Mouse (Mus musculus): Measurements from ENCODE around the gene Naaa.

Gene Naaa

DNA sequence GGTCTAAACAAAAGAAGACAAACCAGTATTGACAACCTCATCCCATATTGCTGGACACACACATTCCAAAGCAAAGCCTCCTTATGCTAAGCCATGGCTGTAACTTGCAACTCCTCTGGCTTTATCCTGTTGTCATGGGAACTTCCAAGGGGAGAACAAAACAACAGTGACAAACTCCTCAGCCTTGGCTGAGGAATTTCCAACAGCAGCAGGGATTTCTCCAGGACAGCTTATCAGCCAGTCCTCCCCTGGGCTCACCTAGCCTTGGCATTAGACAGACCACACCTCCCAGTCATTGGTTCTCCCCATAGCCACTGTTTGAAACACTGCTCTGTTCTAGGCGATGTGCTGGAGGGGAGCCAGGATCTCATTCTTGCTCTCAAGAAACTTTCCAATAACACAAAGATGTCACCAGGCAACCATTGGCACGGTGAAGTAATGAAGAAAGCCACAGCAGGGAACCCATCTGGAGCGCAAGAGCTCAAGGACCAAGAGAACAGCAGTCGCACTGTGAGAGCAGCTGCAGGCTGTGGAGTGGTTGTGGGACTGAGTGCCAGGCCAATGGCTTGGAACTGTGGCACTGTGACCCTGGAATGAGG, 14.1 kb downstream of the Naaa start:
- DNase-seq (ENCODE audit: low spot score in 2 of 2), result peak; percentile 57 to 67

DNA sequence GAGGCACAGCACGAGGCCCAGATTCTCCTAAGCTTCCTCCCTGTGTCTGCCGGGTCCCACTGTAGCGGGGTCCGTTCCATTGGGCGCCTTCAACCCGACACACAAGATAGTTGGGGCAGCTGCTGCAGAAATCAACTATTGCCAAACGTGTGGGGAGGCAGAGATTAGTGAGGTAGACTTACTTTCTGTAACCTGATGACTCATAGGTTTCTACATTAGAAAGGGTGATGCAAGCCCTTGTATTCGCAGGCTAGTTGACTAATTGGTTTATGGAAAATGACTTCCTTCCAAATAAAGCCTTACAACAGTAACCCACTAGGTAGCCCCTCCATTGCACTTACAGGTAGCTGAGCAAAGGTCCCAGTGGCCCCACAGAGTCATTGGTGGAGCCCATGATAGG, 15.3 kb downstream of the Naaa start:
- DNase-seq (ENCODE audit: low spot score in 2 of 2), result no peak

DNA sequence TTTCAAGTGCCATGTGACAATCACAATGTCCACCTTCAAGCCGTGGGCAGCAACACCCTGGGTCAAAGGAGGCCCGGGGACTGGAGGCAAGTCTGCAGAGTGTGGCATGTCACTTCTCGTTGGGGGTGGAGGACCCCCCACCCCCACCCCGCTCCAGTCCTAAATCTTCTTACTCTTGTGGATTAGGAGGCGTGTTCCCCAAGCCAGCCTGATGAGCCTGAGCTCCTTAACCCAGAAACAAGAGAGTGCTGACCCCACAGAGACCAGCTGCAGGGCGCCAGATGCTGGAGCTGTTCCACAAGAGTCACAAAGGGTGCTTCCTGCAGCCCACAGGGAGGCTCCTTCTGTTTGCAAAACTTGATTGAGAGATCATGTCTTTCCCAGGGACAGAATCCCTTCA, 21.8 kb downstream of the Naaa start, which contains the start of gene Ppef2:
Gene Ppef2 (minus strand): TSS at position 61 of the 400 bp plus-strand sequence.
- DNase-seq (ENCODE audit: low spot score in 2 of 2), result no peak

DNA sequence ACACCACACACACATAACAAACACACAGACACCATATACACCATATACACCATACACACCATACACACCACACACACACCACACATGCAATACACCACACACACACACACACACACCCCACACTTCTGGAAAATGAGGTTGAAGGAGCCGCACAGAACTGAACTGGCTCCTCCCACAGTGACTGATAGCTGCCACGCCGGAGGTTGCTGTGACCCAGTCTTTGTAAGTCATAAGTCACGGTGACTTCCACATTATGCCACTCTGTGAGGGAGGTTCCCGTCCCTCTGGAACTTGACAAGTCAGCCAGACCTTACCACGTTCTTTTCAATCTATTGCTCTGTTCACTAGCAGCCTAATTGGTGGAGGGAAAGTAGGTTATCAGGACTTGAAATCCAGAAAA, 23.5 kb downstream of the Naaa start:
- DNase-seq (ENCODE audit: low spot score in 2 of 2), result no peak

DNA sequence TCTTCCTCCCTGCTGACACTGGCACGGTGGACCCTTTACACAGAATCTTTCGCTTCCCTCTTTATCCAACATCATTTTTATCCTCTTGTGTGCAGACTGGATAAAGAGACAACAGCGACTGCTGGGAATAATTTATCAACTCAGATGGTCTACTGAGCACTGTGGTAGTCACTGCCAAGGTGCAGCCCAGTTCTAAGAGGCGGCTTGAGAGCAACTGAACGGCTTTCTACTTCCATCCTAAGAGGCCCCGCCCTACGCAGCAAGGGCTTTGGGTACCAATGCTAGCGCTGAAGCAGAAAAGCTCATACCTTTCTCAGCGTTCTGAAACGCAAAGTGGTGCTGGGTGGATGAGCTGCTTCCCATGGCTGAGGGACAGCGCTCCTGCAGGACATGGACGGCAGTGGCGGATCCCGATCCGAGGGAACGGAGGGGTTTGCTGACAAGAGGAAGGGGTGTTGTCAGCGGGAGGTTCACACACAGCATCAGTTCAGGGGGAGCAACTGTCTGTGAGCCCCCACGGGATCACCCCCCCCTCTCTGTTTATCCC, 25.1 kb downstream of the Naaa start:
- no peak for DNase-seq (ENCODE audit: low spot score in 2 of 2)

DNA sequence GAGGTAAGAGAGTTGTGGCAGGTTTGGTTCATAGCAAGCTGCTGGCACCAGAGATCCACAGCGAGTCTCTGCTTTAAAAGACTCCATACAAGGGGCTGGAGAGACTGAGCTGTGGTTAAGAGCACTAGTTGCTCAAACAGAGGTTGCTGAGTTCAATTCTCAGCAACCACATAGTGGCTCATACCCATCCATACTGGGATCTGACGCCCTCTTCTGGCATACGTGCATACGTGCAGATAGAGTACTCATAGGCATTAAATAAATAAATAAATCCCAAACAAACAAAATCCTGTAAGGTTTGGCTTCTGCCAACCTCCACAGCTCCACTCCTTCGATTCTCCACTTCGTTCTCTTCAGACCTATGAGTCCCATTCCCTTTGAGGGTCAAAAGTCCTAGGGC, 25.9 kb downstream of the Naaa start:
- no peak for DNase-seq (ENCODE audit: low spot score in 2 of 2)

DNA sequence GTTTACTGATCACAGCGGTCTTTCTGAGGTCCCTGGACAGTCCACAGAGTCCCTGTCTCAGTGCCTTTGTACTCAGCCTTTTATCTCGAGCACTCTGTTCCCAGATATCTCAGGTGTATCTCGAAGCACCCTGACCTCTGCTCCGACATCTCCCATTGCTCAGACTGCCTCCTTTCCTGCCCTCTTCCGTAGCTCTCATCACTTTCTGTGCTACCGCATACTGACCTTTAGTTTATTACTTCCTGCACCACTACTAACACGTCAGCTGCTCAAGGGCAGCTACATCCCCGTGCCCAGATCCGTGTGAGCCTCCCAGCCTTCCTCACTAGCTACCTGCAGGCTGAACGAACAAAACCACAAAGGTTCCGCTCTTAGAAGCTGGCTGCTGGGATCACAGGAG, 29.4 kb downstream of the Naaa start:
- DNase-seq (ENCODE audit: low spot score in 2 of 2), result no peak

DNA sequence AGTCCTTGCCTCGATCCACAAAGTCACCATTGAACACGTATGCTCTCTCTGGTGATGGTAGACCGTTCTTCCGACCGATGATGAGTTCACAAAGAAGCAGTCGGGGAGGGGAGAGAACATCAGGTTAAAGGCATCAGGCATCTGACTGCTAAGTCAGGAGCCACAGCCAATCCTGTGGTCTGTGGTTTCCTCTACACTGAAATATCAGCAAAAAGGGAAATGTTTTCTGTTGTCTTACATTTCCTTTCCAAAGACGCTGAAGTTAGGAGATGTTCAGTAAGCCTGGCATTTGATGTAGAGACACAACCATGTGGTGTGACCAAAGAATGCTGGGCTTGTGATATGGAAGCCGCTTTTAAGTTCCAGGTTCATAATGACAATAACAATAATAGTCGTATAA, 32.5 kb downstream of the Naaa start:
- DNase-seq (ENCODE audit: low spot score in 2 of 2), result no peak

DNA sequence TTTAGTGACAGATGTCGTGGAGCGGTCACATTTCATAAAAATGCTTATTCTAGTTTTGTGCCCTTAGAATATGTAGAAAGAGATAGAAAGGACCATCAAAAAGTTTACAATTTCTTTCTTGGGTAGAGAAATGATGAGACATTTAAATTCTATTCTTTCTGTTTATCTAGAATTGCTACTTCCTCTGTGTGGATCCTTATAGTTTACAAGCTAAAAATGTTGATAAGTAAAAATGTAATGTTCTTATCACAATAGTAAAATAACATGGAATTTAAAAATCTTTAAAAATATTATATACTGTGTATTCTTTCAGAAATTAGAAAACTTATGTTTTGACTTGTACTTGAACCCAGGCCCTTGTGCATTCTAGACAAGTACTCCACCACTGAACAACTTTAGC, 33.1 kb downstream of the Naaa start:
- DNase-seq (ENCODE audit: low spot score in 2 of 2), result no peak

DNA sequence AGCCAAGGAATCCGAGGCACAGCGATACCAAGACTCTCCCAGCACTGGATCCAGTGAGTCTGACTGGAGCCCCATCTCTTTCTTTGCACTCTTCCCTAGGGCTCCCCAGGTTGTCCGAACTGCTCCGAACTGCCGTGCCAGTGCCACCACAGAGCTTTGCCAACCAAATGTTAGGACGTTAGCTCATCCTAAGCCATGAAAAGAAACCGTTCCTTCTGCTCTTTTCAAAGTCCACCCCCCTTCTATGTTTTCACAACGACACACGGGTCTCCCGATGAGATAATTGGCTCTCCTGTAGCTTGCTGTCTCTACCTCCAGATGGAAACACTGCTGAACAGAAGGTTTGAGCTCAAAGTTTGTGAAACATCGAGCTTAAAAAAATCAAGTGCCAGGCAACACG, 37.2 kb downstream of the Naaa start:
- DNase-seq (ENCODE audit: low spot score in 2 of 2), result no peak

DNA sequence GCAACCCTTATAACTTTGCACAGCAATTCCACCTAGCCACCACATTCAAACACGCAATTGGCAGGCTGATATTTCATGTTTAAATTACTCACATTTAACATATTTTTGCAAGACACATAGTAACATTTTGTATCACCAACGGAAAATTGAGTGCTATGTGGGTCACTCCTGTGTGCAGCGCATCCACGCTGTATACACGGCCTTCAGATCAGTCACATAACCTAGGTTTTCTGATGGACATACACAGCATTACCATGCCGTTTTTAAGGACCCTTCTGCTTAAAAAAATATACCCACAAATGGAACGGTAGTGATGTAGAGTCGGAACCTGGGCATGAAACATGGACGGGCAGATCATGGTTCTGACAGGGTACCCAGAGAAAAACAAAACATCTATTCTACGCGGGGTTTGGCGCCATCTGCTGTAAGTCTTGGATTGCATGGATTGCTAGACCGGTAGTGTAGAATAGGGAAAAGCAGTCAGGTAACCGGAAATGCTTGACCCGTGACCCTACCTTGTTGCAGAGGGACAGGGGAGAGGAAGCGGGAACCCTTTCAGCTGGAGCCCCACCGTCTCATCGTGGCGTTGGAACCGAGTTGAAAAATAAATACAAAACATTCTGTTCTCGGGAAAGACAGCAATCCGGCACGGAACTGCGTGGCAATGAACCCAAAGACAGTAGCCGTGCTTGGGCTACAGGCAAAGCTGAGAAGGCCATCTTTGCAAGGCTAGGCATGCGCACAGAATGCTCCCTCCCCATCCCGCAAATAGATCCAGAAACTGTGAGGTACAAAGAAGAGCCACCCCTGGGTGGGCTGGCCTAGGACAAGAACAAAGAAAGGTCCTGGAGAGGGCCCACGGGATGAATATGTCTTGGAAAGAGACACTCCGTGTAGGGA, 38.4 kb downstream of the Naaa start:
- DNase-seq (ENCODE audit: low spot score in 2 of 2), result peak; percentile 59 to 64

DNA sequence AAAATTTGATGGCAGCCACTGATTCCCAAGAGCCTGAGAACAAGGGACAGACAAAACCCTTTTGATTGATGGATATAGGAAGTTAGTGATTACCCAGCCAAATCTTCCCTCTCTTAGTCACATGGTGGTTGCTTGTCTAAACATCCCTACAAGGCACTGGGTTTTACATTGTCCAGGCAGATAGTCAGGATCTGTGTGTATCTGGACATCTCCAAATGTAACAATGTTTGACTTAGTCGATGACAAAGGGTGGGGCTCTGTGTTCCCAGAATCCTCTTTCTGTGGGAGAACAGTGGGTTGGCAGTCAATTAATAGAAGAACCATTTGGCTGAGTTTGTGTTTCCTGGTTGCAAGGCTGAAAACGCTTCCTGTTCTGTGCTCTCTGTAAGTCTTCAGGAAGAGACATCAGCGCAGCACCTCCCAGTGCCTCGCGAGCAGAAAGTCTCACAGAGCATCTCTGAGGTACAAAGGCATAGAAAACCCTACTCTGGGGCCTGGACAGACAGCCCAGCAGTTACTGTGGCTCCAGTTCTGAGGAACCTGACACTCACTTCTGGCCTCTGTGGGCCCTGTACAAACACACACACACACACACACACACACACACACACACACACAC, 42.9 kb downstream of the Naaa start:
- DNase-seq (ENCODE audit: low spot score in 2 of 2), result no peak

DNA sequence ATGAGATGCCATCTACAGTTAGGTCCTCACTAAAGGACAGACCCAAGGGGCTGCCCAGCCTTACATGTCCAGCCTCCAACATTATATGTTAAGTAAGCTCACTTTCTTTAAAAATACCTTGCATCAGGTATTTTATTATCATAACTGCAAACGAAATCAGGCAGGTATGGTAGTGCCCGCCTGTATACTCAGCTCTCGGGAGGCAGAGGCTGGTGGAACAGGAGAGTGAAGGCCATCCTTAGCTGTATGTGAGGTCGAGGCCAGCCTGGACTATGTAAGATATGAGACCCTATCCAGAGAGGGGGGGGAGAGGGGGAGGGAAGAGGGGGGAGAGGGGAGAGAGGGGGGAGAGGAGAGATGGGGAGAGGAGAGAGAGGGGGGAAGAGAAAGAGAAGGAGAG, 44.6 kb downstream of the Naaa start:
- no peak for DNase-seq (ENCODE audit: low spot score in 2 of 2)

DNA sequence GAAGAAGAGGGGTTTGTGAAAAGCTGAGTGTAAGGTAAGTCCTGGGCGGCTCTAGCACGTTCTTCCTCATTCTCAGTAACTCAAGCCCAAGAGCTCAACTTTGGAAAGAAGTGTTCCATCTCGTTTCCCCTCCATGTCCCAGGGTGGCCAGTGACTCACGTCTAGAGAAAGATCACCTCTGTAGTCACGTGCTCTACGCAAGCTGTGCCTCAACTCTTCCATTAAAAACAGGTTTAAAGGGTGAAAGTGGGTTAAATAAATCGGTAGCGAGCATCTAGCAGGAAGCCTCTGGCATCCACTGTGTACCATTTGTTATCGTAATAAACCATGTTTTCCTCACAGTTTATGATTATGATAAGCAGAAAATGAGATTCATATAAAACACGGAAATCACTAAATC, 46.1 kb downstream of the Naaa start:
- no peak for DNase-seq (ENCODE audit: low spot score in 2 of 2)

DNA sequence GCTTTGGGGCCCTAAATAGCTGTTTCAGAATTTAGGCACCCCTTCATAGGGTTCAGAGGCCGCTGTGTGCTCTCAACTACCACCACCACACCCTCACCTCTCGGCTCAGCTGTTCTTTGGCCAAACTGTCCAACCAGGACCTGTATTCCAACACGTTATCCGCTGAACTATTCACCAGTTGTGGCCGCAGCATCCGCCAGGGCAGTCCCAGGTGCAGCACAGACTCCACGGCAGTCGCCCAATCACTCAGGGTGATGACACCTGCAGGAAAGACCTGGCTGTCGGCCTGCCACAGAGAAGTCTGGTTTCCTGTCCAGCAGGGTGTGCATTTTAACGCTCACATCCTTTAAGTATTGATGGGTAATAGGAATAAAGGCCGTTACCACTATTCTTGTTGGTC, 47.7 kb downstream of the Naaa start:
- DNase-seq (ENCODE audit: low spot score in 2 of 2), result no peak

DNA sequence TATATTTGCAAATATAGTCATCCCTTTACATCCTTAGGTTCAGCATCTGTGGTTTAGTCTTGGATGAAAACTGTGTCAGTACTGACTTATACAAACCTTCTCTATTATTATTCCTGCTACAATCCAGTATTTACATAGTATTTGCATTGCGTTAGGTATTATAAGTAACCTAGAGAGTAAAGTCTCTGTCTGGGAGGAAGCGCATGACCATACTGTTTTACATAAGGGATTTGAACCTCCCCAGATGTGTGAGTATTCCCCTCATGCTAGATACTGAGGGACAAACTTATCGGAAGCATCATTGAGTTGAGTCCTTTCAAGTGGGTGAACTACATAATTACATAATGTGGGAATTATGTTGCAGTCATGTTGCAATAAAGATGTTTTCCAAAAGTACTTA, 48.5 kb downstream of the Naaa start:
- no peak for DNase-seq (ENCODE audit: low spot score in 2 of 2)

DNA sequence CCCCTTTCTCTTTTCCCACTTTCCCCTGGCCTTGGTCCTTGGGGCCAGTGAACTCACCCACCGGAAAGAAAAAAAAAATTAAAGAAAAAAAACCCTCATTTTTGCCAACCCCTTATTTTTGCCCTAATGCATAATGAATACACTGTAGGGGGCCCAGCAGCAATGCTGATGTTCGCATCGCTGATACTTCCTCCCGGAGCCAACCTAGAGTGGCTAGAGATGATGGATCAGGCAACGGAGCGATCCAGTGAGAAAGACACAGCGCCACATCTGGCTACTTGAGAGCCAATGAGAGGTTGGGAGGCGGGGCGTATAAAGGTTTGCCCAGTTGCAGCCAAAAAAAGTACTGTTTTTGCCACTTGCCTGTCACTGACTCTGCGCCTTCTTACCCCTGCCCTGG, 49.2 kb downstream of the Naaa start:
- DNase-seq (ENCODE audit: low spot score in 2 of 2), result no peak

DNA sequence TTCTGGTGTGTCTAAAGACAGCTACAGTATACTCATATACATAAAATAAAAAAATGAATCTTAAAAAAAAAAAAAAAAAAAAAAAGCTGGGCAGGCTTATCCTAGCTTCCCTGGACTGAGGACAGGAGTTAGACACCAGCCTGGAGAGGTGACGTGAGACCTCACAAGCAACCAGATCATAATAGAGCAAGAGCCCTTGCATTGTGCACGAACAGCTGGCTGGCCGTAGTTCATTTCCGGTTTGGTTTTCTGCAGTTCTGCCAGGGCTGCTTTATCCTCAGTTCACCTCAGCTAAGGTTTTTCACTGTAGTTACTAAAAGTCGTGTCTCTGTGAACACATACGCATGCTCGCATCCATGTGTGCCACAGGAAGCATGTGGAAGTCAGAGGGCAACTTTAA, 50.2 kb downstream of the Naaa start:
- DNase-seq (ENCODE audit: low spot score in 2 of 2), result no peak

DNA sequence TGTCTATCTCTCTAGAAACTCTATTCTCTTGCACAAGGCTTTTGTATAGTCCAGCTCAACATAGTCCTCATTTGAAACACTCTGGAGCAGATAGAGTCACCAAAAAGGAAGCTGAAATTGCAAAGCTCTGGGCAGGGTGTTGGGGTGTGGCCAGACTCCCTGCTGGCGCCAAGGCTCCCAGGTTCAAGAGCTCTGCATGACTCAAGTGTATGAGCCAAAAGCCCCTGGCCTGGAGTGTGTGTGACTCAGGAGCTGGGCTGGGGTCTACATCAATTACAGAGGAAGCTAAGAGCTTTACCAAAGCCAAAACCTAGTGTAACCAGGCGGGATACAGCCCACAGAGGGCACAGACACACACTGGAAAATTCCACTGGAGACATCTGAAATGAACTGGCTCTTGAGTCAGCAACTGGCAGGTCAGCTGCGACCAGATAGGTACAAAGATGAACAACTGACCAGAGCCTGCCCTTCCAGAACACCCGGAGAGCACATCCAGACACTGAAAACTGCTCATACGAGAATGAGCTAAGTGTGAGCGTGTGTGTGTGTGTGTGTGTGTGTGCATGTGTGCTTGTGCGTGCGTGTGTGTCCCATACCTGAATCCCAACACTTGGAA, 57.6 kb downstream of the Naaa start:
- DNase-seq (ENCODE audit: low spot score in 2 of 2), result no peak

DNA sequence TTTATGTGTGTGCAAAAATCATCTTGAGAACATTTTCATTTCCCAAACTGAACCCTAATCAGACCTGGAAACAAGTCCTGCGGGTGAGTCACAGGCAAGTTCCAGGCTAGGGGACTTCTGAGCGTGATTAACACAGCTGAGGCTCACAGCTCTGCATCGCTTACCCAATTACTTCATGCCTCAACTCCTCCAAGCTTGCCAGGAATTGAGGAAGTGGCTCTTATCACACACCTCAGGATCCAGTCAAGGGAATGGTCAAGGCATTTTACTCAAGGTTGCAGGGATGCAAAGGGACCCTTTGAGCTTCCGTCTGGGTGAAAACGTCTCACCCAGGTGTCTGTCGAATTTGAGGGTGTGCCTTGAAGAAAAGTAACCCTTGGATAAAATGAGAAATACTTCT, 58.1 kb downstream of the Naaa start:
- DNase-seq (ENCODE audit: low spot score in 2 of 2), result no peak

DNA sequence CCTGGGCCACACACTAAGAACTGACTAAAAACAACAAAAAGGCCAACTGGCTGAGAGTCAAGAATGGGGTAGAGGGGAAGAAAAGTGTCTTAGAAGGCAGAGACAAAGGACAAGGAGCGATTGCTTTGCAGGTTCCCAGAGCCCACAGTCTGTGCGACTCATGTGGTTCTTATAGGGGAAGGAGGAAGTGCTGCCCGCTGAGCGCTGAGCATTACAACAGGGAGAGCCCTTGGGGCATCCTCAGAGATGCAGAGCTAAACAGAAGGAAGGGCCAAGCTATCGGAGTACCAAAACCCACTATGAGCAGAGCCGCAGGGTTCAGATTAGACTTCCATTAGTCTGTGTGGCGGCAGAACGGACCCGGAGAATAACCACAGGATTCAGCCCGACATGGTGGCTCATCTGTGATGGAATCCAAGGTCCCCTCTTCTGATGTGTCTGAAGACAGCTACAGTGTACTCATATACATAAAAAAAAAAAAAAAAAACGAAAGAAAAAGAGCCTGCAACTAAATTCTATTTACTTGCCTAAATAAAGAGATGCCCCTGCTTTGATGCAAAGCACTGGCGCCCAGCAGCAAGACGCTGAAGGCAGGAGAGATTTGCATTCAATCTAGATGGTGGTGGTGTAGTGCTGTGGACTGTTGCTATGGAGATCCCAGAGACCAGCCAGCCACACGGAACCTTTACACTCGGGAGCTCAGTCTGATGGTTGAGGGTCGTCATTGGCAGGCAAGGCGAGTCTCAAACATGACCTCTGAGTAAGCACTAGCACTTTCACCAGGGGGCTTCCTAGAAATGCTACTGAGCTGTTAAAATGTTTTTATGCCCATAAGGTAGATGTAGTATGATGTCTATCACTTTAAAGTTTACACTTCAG, 58.8 kb downstream of the Naaa start:
- DNase-seq (ENCODE audit: low spot score in 2 of 2), result no peak
